Mouse (Mus musculus) heart, adult 2 months (tissue): ENCODE measurements around the gene Cdca4.
A peak's percentile ranks its signal among the peaks of the same experiment; 100 is the strongest.

Source experiments
- CTCF ChIP-seq: fragments of 200-600 bp; IDR thresholded peaks from 2 replicates; pipeline ENCODE4 v1.8.1; 2022; ENCODE audit warnings: antibody characterized with exemption, mild to moderate bottlenecking, moderate library complexity
- EP300 ChIP-seq: fragments of 200-500 bp; IDR thresholded peaks from 2 replicates; pipeline ENCODE4 v1.6.1; 2011; ENCODE audit warnings: low read depth, low read length, control low read depth; ENCODE audit not compliant: insufficient read depth
- POLR2A ChIP-seq: fragments of 200-500 bp; IDR thresholded peaks from 2 replicates; pipeline ENCODE4 v1.6.1; 2011; ENCODE audit warnings: mild to moderate bottlenecking, low read depth, low read length, control low read depth; ENCODE audit not compliant: insufficient read depth

DNA sequence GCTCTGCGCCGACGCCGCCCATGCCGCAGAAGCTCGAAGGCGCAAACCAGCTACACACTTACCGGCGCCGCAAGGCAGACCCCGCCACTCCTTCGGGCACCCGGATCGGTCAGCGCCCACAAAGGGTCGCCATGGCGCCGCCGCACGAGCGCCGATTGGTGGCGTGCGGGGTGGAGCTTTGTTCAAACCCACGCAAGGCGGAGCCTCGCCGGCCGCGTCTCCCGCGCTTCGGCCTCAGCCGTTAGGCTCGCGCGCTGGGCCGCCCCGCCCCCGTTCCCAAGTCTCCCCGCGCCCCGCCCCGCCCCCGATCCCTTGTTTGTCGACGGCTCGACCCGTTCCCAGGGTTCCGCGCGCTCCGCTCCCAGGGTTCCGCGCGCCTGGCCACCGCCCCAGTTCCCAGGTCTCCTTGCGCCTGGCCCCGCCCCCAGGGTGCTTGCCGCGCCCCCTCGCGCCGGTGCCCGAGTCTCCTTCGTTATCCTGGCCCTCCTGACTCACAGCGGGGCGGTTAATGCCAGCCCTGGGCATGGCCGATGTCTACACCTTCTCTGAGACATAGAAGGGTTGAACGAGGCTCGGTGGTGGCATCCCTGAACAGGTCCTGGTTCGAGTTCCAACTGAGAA is at the start of gene Cdca4:
- TF ChIP-seq POLR2A (peak; percentile 74), CTCF (peak; percentile 43; the same call in 1 of the 2 replicates), EP300 (peak; percentile 39; the same call in 1 of the 2 replicates)
